Mouse (Mus musculus) lung, postnatal 0 days (tissue): ENCODE results near the gene Celf2. TPM values are rescaled to one million over a fixed set of nuclear protein-coding genes. Genes with fewer than 3 reads are reported as not detected.

ENCODE experiments used
- ATAC-seq: fragments of 200-750 bp; cut with Nextera tagmentation; 2 replicates; pipeline ENCODE4 v1.8.0; 2017; ENCODE audit warnings: moderate library complexity
- DNase-seq: peaks from one replicate; pipeline ENCODE4 v3.0.0-alpha.2; 2016; ENCODE audit warnings: low spot score
- H3K27ac ChIP-seq: fragments of 300-500 bp; sonication (generic); 2 replicates; pipeline ENCODE4 v1.5.1; 2014; ENCODE audit warnings: antibody characterized with exemption, mild to moderate bottlenecking, low read length, mixed read lengths
- H3K27me3 ChIP-seq: fragments of 300-500 bp; sonication (generic); replicated peaks from 2 replicates; pipeline ENCODE4 v1.6.1; 2014; ENCODE audit warnings: low read length, mixed read lengths; ENCODE audit not compliant: insufficient read depth
- H3K36me3 ChIP-seq: fragments of 300-500 bp; sonication (generic); 2 replicates; pipeline ENCODE4 v1.6.1; 2014; ENCODE audit warnings: low read length, mixed read lengths; ENCODE audit not compliant: insufficient read depth
- H3K4me1 ChIP-seq: fragments of 300-500 bp; sonication (generic); 2 replicates; pipeline ENCODE4 v1.6.1; 2014; ENCODE audit warnings: antibody characterized with exemption, low read depth, low read length, mixed read lengths; ENCODE audit not compliant: insufficient read depth
- H3K4me2 ChIP-seq: fragments of 300-500 bp; sonication (generic); replicated peaks from 2 replicates; pipeline ENCODE4 v1.6.1; 2014; ENCODE audit warnings: low read depth, mild to moderate bottlenecking, low read length, moderate library complexity, mixed read lengths
- H3K4me3 ChIP-seq: fragments of 300-500 bp; sonication (generic); 2 replicates; pipeline ENCODE4 v1.5.1; 2014; ENCODE audit warnings: low read depth, low read length
- H3K9ac ChIP-seq: fragments of 300-500 bp; sonication (generic); replicated peaks from 2 replicates; pipeline ENCODE4 v1.6.1; 2014; ENCODE audit warnings: low read depth, mild to moderate bottlenecking
- H3K9me3 ChIP-seq: fragments of 300-500 bp; sonication (generic); 2 replicates; pipeline ENCODE4 v1.6.1; 2016; ENCODE audit warnings: low read length, mixed read lengths
- CTCF ChIP-seq: IDR thresholded peaks from 2 replicates; pipeline ENCODE4 v1.5.1; 2016; ENCODE audit warnings: antibody characterized with exemption, mild to moderate bottlenecking
- EP300 ChIP-seq: IDR thresholded peaks from 2 replicates; pipeline ENCODE4 v1.6.1; 2016; ENCODE audit warnings: antibody characterized with exemption, mild to moderate bottlenecking, control low read depth
- WGBS: fragments of 180-500 bp; shearing (Covaris S2); extraction: QIAGEN DNeasy Blood & Tissue Kit; methylation state at CpG from one replicate; pipeline ENCODE4 v1.1.7; 2014; 5-methylcytosine and 5-hydroxymethylcytosine counted together
- polyA plus RNA-seq: library from polyadenylated mRNA; unstranded; fragments of >200 nt; fragmentation: Nextera tagmentation; extraction: Ambion mirVana; gene quantifications from 2 replicates; pipeline ENCODE4 v1.2.1, GENCODE M21; 2015

Gene Celf2
- polyA plus RNA-seq, 1 experiment from 2014 or later, result 49.6 TPM

GRCm38 (mm10) chr2:7493420-7493819 lies 15.9 kb downstream of the Celf2 start:
- Histone ChIP-seq H3K9me3 (no peaks in the 10 kb centered on the region), H3K4me2 (no peak overlapping the region), H3K36me3 (no peaks in the 10 kb centered on the region), H3K27me3 (no peaks in the 10 kb centered on the region), H3K9ac (no peak overlapping the region), H3K4me1 (no peaks in the 10 kb centered on the region), H3K27ac (no peak overlapping the region), H3K4me3 (no peak overlapping the region)
- ATAC-seq (no peak), DNase-seq (no peak)
- TF ChIP-seq EP300 (no peak), CTCF (no peak)

- no peak for ATAC-seq
- H3K9me3 ChIP-seq, result no peaks in the 10 kb centered on the region
- no peak for DNase-seq
- H3K27me3 ChIP-seq, result no peaks in the 10 kb centered on the region
- H3K36me3 ChIP-seq, result no peaks in the 10 kb centered on the region
- no peak overlapping the region for H3K27ac ChIP-seq
- H3K4me1 ChIP-seq, result no peaks in the 10 kb centered on the region
- H3K4me3 ChIP-seq, result no peak overlapping the region
- no peak overlapping the region for H3K4me2 ChIP-seq
- no peak for TF ChIP-seq CTCF
- no peak for TF ChIP-seq EP300
- H3K9ac ChIP-seq, result no peak overlapping the region
- 65% methylated on average over 2 of the region's 2 CpGs for WGBS
Measured at GRCm38 (mm10) chr2:7484974-7485373, 24.4 kb downstream of the Celf2 start.

- TF ChIP-seq CTCF, result no peak
- no peak for TF ChIP-seq EP300
- ATAC-seq, result no peak
Measured at GRCm38 (mm10) chr2:7482062-7482461, 27.3 kb downstream of the Celf2 start.

GRCm38 (mm10) chr2:7460329-7461056 lies 48.9 kb downstream of the Celf2 start:
- no peak for TF ChIP-seq CTCF
- no peak for TF ChIP-seq EP300
- 54% methylated on average over 5 of the region's 5 CpGs for WGBS
- Histone ChIP-seq H3K4me2 (no peak overlapping the region), H3K27me3 (no peaks in the 10 kb centered on the region), H3K36me3 (no peaks in the 10 kb centered on the region), H3K4me1 (no peaks in the 10 kb centered on the region), H3K9ac (no peak overlapping the region), H3K4me3 (no peak overlapping the region), H3K9me3 (no peaks in the 10 kb centered on the region), H3K27ac (no peak overlapping the region)
- ATAC-seq (no peak), DNase-seq (peak; percentile 14)

More at GRCm38 (mm10) chr2:7482062-7482461, 27.3 kb downstream of the Celf2 start:
- no peaks in the 10 kb centered on the region for H3K9me3 ChIP-seq
- no peak overlapping the region for H3K27ac ChIP-seq
- no peak overlapping the region for H3K9ac ChIP-seq
- H3K4me2 ChIP-seq, result no peak overlapping the region
- DNase-seq, result no peak
- WGBS, result 72% methylated on average over 4 of the region's 4 CpGs
- H3K4me1 ChIP-seq, result no peaks in the 10 kb centered on the region
- H3K36me3 ChIP-seq, result no peaks in the 10 kb centered on the region
- no peak overlapping the region for H3K4me3 ChIP-seq
- H3K27me3 ChIP-seq, result no peaks in the 10 kb centered on the region

- ATAC-seq (no peak), DNase-seq (no peak)
- H3K4me3 ChIP-seq, result no peak overlapping the region
- TF ChIP-seq CTCF, result no peak
- TF ChIP-seq EP300, result no peak
- H3K9ac ChIP-seq, result no peak overlapping the region
- no peaks in the 10 kb centered on the region for H3K4me1 ChIP-seq
- no peaks in the 10 kb centered on the region for H3K27me3 ChIP-seq
- 63% methylated on average over 8 of the region's 8 CpGs for whole genome bisulfite sequencing
- no peaks in the 10 kb centered on the region for H3K36me3 ChIP-seq
- H3K9me3 ChIP-seq, result no peaks in the 10 kb centered on the region
- H3K27ac ChIP-seq, result no peak overlapping the region
- no peak overlapping the region for H3K4me2 ChIP-seq
Measured at GRCm38 (mm10) chr2:7438721-7439282, 70.6 kb downstream of the Celf2 start.

GRCm38 (mm10) chr2:7426481-7426880 lies 82.9 kb downstream of the Celf2 start:
- no peak for DNase-seq
- H3K27me3 ChIP-seq, result no peaks in the 10 kb centered on the region
- ATAC-seq, result no peak
- no peak overlapping the region for H3K9ac ChIP-seq
- H3K4me2 ChIP-seq, result no peak overlapping the region
- 57% methylated on average over 1 of the region's 1 CpGs for WGBS
- TF ChIP-seq CTCF (no peak), EP300 (no peak)
- no peaks in the 10 kb centered on the region for H3K9me3 ChIP-seq
- H3K27ac ChIP-seq, result no peak overlapping the region
- no peaks in the 10 kb centered on the region for H3K4me1 ChIP-seq
- no peak overlapping the region for H3K4me3 ChIP-seq
- H3K36me3 ChIP-seq, result no peaks in the 10 kb centered on the region
